Mouse (Mus musculus) right cerebral cortex, postnatal 36 days (tissue): ENCODE results near the gene Gse1.
A peak's percentile ranks its signal among the peaks of the same experiment; 100 is the strongest.

ENCODE experiments used
- DNase-seq, 2 experiments: peaks; one replicate each; pipeline ENCODE4 v3.0.0; 2022; ENCODE audit warnings: low spot score in 2 of 2, mixed read lengths in 1 of 2

Gse1 gene

DNA sequence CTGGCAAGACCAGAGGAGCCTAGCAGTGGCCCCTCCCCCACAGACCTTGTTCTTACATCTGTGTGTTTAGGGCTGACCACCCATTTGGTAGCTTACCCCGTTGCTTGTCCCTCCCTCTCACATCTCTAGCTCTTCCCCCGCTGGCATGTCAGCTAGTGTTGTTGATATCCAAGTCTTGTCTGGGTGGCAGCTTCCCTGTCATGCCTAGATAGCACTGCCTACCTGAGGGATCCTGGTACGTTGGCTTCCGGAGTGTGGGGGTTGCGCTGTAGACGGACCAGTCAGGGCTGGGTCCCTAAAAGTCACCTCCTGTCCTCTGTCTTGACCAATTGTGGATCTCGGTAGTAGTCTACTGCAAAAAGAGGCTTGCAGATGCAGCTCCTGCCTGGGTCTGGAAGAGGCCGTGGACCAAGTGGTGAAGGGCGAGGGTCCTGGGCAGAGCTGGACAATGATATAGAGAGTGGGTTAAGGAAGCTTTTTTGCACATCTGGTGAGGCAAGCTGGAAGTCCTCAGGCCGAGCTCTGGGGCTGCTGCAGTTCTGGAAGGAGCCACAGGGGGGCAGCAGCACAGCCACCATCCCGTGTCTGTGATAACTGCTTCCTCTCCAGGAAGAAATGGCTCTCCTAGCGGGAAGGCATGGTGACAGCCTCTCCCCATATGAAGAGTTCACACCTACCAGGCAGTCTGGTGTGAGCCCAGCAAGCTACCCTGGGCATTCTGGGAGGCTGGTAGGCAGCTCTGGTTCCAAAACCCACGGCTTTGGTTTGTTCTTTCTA lies 341.9 kb downstream of the Gse1 start:
- DNase-seq, result peak; percentile 64 to 65

DNA sequence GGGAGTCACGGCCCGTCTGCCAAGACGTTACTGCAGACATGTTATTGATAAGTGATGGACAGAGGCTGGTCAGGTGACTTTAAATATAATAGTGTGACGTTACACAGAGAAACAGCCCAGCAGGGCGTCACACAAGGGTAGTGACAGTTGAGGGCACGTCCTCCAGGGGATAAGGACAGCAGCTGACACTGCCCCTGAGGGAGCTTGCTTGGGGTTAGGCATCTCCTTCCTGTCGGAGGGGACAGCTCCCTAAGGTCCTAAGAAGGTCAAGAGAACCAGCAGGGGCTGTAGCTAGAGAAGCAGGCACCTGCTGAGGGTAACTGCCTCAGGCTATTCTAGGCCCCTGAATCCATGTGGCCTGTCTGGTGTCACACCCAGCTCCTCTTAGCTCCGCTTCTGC lies 343.3 kb downstream of the Gse1 start:
- DNase-seq, result no peak

DNA sequence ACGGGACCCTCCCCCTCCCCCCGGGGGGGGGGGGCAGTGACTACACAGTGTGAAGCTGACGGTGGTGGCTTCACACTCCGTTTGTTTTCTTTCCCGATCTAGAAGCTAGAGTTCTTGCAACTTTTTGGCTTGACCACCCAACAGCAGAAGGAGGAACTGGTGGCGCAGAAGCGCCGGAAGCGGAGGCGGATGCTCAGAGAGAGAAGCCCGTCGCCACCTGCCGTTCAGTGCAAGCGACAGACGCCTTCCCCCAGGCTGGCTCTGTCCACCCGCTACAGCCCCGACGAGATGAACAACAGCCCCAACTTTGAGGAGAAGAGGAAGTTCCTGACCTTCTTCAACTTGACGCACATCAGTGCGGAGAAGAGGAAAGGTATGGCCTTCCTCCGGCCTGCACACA lies 344.3 kb downstream of the Gse1 start:
- peak; percentile 59 to 60 for DNase-seq

DNA sequence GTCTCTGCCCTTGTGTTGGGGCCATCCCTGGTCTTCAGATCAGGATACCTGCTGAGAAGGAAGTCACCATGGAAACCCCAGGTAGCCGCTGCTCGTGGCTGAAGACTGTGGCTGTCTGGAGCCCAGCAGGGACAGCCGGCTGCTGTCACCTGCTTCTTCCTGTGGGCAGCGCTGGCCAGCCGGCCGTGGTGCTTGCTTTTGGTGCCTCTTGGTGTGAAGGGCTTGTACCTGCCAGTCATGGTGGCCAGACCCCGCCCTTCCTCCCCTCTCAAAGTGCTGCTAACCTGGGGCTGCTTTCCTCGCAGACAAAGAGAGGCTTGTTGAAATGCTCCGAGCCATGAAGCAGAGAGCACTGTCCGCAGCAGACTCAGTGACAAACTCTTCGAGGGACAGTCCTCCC lies 345.6 kb downstream of the Gse1 start:
- no peak for DNase-seq

DNA sequence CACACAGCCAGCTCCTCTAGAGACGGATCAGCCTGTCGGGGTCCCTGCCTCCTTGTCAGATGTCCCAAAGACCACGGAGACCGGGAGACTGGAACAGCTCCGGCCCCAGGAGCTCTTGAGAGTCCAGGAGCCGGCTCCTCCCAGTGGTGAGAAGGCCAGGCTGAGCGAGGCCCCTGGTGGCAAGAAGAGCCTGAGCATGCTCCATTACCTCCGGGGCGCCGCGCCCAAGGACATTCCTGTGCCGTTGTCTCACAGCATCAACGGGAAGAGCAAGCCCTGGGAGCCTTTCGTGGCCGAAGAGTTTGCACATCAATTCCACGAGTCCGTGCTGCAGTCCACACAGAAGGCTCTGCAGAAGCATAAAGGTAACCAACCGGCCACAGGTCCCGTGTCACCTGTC lies 346.7 kb downstream of the Gse1 start:
- no peak for DNase-seq

DNA sequence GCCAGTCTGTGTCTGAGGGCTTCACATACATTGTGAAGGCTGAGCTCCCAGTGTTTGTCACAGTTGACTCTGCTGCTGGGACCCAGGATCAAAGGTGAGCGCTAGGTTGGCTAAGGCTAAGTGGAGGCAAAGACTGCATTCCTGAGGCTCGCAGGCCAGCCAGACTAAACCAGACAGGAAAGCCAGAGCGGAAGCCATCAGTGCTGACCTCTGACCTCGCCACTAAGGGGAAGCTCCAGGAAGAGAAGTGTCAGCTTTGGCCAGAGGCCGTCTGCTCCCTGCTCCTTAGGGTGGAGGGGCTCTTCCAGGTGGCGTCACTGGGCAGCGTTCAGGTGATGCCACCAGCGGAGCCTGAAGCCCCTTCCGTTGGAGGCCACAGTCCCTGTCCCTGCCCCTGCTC lies 347.5 kb downstream of the Gse1 start:
- no peak for DNase-seq

DNA sequence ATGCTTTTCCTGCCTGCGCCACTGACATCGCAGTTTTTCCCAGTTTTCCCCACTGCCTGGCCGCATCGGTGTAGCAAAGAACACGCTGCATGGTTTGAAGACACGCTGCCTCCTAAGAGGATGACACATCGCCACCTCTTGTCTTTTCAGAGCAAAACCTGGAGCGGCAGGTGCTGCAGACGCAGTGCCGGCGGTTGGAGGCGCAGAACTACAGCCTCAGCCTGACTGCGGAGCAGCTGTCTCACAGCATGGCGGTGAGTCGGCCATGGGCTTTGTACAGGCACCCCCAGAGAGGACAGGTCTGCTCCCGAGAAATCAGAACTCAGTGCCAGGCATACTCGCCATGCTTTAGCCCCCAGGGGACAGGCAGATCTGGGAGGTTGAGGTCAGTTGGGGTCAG lies 349.6 kb downstream of the Gse1 start:
- no peak for DNase-seq

DNA sequence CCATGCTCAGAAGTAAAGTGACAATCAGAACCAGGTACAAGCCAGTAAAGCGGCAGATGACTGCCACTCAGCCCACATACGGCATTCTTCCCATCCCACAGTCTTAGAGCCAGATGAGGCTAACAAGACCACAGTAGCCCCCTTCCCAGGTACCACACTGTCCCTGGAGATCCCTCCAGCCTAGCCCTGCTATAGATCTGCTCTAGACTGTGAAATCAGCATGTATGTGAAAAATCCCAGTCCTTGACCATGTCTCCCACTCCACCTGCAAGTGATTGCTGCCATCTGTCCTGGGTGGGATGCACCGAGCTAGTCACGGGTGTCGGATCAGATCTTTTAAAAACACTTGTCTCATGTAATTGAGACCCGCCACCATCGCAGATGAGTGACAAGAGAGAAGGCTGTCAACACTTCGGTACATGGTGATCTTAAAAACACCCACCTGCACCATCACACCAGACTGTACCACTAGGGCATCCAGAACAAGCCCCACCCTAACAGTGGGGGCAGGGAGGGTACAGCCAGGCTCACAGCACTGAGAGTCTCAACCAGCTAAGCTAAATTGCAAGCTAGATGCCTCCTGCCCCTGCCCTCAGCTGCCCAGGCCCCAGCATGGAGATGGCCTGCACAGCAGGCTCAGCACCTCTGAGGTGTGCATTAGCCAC lies 352.2 kb downstream of the Gse1 start:
- DNase-seq, result no peak

DNA sequence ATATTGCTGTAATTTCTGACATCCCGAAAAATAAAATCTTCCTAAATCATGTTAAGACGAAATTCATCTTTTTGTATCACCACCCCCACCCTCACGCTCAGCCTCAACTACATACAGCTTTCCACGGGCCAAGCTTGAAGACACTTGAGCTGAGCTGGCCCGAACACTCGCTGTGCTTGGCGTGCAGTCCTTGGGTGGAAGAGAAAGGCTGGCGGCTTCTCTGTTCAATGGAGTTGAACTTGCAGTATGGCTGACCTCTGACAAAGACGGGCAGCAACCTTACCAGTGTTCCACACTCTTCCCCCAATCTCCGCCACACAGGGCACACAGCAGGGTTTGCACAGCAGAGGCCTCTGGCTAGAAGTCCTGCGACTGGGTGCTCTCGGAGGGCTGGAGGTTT lies 353.1 kb downstream of the Gse1 start:
- DNase-seq, result no peak

DNA sequence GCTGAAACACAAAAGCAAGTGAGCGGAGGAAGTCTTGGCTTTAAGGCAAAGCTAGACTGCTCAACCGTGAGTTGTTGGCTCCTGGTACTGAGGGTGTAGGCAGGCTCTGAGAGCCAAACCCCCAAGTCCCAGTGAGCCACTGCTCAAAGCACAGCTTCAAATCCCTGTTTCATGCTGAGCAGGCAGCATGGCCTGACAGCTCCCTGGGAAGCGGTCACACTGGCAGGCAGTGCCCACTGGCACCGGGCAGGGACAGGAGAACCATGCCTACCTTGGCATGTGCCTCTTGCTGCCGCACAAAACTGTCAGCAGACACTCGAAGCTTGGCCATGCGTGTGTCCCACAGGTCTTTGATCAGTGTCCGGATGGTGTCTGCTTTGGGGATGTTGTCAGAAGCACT lies 353.6 kb downstream of the Gse1 start:
- DNase-seq, result no peak

DNA sequence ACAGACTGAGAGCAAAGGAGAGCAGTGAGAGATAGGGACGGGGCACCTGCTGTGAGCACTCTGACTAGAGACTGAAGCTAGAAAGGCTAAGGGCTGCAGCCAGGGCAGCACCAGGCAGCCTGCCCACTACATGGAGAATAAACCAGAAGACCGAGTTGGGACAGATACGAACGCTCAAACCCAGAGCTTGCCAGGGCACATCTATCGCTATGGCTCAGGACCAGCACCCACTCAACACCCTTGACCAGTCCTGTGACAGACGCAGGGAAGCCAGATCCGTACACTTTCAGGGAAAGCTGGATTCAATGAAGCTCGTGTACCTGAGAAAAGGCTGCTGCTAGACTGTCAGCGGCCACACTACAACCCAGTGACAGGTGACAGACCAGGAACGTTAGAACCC lies 357.3 kb downstream of the Gse1 start:
- DNase-seq, result no peak

DNA sequence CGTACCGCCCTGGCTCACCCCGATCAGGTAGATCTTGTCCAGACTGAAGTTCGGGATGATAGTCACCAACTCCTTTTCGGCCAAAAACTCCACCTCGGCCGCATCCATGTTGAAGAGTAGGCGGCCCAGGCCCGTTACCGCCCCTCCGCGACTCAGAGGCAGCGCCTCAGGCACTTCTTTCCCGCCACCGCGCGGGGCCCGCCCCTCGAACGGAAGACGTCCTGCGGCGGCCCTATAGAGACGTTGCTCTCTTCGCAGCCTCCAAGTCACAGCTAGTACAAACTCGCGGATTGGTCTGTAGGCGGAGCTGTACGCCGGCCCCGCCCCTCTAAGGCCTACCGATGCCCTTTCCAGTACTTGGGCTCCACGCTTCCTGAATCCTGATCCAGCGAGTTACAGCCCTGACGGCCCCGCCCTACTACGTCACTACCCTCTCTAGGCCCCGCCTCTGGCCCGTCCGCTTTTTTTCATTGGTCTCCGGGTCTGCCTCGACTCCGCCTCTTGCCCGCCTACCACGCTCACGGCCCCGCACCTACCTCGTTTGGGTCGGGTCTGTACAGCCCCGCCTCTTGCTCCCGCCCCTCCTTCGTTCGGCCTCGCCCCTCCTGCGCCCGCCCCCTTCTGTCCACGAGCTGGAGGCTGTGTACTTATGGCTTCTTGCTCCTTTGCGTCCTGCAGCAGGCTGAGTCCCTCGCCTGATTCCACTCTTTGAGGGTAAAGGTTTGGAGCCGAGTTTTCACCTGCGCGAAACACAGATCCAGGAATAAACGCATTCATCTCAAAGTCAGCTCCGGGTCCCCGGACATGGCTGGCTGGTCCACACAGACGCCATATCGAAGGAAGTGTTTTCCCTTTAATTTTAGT lies 360.9 kb downstream of the Gse1 start, which contains the start of gene Gins2:
Gins2 (minus strand) TSS at position 397 of the 864 bp plus-strand sequence.
- DNase-seq, result peak; percentile 99

DNA sequence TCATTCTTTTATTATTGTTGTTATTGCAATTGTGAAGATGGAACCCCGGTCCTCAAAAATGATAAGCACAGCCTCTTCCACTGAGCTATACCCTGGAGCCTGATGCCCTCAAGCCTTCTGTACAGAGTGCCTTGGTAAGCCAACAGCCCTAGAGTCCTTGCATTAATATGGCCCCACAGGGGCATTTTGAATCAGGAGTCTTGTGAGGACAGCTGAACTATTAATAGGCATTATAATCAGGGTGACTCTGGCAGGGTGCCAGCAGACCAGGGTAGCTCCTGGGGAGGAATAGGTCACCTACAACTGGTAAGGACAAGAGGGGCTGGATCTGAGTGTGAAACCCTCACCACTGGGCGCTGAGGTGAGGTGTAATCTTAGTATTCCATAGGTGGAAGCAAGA lies 361.7 kb downstream of the Gse1 start:
- no peak for DNase-seq

DNA sequence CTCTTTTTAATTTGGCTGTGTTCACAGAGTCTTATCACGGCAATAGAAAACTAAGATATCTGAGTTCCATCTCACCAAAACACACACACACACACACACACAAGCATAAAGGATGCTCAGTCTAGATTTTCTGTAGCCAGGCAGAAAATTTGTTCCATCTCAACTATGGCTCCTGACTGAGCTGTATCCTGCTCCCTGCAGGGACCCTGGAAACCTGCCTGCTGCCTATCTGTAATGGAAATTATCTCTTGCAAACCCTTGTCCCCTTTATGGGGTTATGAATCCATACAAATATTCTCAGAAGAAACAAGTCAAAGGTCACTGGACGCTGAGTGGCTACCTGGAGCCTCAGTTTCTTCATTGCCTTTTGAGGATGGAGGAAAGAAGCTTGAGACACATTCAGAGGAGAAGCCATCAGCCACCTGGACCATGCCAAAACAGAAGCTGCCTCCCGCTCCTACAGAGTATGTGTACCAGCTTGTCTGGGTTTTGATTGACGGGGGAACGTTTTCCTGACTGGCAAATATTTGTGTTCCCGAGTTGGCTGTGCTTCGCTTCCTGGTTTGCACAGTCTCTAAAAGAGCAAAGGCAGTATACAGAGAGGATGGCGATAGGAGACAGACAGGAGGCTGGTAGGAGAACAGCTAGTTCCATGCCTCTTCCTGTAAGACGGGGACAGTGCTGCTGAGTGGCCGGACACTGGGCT lies 363.5 kb downstream of the Gse1 start:
- DNase-seq, result no peak

DNA sequence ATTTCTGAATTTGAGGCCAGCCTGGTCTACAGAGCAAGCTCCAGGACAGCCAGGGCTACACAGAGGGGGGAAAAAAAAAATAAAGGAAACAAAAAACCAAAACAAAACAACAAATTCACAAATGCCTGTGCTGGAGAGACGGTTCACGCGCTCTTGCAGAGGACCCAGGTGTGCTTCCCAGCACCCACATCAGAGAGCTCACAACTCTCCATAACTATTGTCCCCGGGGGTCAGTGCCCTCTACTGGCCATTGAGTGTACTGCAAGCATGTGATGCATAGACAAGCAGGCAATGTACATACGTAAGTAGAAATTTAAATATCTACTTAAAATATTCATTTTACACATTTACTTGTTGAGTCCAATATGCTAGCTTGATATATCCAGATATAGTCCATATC lies 366.3 kb downstream of the Gse1 start:
- DNase-seq, result no peak

DNA sequence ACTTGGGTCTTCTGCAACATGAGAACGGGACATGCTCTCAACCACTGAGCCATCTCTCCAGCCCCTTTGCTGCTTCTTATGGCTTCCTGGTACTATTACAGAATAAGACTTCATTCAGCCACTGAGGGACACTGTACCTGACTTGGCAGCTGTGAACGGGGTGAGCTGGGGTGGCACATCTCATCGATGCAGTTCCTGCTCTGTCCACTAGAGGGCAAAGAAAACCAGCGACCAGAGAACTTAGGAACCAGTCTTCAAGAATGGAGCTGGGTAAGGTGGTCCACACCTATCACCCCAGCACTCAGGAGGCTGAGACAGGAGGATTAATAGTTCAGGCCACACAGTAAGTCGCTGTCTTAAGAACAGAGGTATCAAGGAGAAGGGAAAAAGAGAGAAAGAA lies 367.7 kb downstream of the Gse1 start:
- no peak for DNase-seq

DNA sequence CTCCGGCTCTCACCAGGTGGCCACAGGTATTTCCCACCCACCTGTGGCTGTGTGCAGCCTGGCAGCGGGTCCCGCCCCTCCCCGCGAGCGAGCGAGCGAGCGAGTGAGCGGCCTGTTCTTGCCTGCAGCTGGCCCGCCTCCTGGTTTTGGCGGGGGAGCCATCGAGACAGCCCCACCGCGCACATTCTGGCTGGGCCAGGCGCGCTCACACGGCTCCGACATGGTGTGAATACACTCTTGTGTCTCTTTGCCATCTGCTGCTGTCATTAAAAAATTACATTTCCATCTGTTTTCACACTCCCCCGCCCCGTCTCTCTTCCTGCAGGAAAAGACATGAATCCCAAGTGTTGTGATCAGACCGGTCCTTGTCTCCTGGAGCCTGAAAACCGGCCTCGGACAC lies 370.3 kb downstream of the Gse1 start:
- DNase-seq, result peak; percentile 85 to 90

DNA sequence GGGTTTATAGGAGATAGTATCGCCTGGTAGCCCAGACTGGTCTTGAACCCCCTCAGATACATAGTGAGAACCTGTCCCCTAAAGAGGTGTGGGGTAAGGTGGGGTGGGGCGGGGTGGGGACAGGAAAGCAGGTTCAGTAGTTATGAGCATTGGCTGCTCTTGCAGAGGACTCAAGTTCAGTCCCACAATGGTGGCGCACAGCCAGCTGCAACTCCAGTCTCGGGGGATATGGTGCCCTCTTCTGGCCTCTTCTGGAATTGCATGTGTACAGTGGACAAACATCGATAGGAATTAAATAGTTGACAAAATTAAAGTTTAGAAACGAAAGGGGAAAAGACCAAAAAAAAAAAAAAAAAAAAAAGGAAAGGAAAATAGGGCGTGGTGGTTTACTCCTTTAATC lies 371.2 kb downstream of the Gse1 start:
- peak in 1 of 2 experiments; percentile 54 for DNase-seq

DNA sequence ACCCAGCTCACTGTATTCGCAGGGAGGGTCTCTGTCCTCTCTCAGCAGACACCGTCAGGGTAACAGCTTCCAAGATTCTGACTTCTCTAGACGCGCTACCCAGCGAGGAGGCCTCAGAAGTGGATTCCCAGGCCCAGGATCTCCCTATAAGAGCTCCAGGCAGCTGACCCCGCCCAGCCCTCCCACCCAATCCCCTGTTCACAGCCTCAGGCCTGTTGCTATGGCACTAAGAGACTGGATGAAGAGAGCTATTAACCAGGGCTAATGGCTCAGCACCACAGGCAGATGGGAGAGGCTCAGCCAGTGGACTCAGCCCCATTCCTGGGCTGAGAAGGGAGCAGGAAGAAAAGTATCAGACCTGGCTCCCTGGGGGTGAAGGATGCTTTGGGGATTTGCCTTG lies 374.4 kb downstream of the Gse1 start:
- DNase-seq, result no peak

DNA sequence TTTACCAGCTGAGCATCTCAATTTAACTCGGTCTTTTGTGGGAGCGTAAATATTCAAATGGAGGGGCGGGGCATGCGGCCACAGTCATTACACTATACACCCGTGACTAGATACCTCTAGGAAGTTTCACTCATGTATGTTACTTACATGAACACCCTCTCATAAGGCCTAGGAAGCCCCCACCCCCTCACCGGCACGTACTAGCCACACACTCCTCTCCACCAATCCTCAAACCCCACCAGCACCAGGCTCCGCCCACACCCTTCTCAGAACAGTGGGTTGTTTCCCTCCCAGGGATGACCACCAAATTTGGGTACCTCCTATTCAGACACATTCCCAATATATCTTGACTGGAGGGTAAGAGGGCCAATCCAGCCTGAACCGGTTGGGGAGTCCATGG lies 379.2 kb downstream of the Gse1 start:
- DNase-seq, result no peak

DNA sequence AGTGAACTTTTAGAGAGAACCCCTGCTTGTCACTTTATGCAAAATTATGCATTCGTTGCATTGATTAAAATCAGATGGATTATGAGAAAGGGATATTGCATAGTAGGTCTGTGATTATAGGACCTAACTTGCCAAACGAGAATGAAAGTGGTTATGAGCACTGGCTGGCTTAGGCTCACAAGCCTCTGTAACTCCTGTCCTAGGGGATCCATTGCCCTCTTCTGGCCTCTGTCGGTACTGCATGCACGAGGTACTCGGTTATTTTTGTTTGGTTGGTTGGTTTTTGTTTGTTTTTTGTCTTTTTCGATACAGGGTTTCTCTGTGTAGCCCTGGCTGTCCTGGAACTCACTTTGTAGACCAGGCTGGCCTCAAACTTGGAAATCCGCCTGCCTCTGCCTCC lies 379.6 kb downstream of the Gse1 start:
- peak; percentile 40 to 62 for DNase-seq

DNA sequence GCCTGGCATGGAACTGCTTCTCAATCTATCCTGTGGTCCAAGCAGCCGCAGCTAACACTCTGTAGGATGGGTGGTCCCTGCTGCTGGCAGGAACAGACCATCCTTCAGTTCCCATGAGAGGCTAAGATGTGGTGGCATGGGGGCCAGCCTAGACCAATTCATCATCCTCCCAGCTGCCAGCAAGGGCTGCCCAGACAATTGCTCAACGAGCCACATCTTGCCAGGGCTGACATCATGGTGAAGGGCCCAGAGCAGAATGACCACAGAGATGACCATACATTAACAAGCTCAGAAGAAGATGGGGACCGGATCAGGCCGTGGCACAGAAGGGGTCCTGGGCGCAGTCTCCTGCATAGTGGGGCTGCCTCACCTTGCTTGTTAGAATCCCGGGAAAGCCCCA lies 382.6 kb downstream of the Gse1 start:
- no peak for DNase-seq
